Mouse (Mus musculus): ENCODE measurements at regions not wholly inside any gene's neighbourhood (a gene's known extent, or its start where the extent isn't known, plus 50 kb on each side); places are given as distances from the start of the nearest gene placed in this dataset.
A peak's percentile ranks its signal among the peaks of the same experiment; 100 is the strongest.

GRCm38 (mm10) chr17:15199235-15199634 is 157.9 kb upstream of the Gm3448 start:
- Histone ChIP-seq H3K27me3 (ENCODE audit: insufficient read depth, low read length) (no peaks in the 10 kb centered on the region), H3K4me3 (ENCODE audit: low read length) (no peak overlapping the region), H3K4me2 (ENCODE audit: low read depth, low read length) (no peak overlapping the region), H3K9me3 (ENCODE audit: low read length) (no peaks in the 10 kb centered on the region), H3K36me3 (ENCODE audit: insufficient read depth, low read length) (no peaks in the 10 kb centered on the region), H3K27ac (peak overlapping the region; percentile 56), H3K9ac (replicated peaks; ENCODE audit: low read length) (no peak overlapping the region), H3K4me1 (ENCODE audit: insufficient read depth, low read length) (peaks cover 9% of the 10 kb centered on the region)
- 20% methylated on average over 3 of the region's 3 CpGs for WGBS
- TF ChIP-seq CTCF (IDR thresholded peaks at IDR 0.05; ENCODE audit: low read depth): no peak
- ATAC-seq (peak; percentile 77), DNase-seq (ENCODE audit: low spot score) (peak; percentile 64)

GRCm38 (mm10) chr17:15197361-15197760 is 156.0 kb upstream of the Gm3448 start:
- Histone ChIP-seq H3K9ac (replicated peaks; ENCODE audit: low read length) (no peak overlapping the region), H3K36me3 (ENCODE audit: insufficient read depth, low read length) (no peaks in the 10 kb centered on the region), H3K27ac (no peak overlapping the region), H3K4me3 (ENCODE audit: low read length) (no peak overlapping the region), H3K4me1 (ENCODE audit: insufficient read depth, low read length) (peaks cover 9% of the 10 kb centered on the region), H3K9me3 (ENCODE audit: low read length) (no peaks in the 10 kb centered on the region), H3K4me2 (ENCODE audit: low read depth, low read length) (no peak overlapping the region), H3K27me3 (ENCODE audit: insufficient read depth, low read length) (no peaks in the 10 kb centered on the region)
- WGBS: 90% methylated on average over 6 of the region's 6 CpGs
- no peak for DNase-seq (ENCODE audit: low spot score)
- ATAC-seq: no peak
- no peak for TF ChIP-seq CTCF (IDR thresholded peaks at IDR 0.05; ENCODE audit: low read depth)

GRCm38 (mm10) chr17:15195819-15196218 is 154.5 kb upstream of the Gm3448 start:
- Histone ChIP-seq H3K4me1 (ENCODE audit: insufficient read depth, low read length) (peaks cover 9% of the 10 kb centered on the region), H3K9me3 (ENCODE audit: low read length) (no peaks in the 10 kb centered on the region), H3K4me2 (ENCODE audit: low read depth, low read length) (no peak overlapping the region), H3K36me3 (ENCODE audit: insufficient read depth, low read length) (no peaks in the 10 kb centered on the region), H3K4me3 (ENCODE audit: low read length) (no peak overlapping the region), H3K27ac (no peak overlapping the region), H3K9ac (replicated peaks; ENCODE audit: low read length) (no peak overlapping the region), H3K27me3 (ENCODE audit: insufficient read depth, low read length) (no peaks in the 10 kb centered on the region)
- no peak for ATAC-seq
- no peak for TF ChIP-seq CTCF (IDR thresholded peaks at IDR 0.05; ENCODE audit: low read depth)
- WGBS: 84% methylated on average over 2 of the region's 2 CpGs
- no peak for DNase-seq (ENCODE audit: low spot score)

DNA sequence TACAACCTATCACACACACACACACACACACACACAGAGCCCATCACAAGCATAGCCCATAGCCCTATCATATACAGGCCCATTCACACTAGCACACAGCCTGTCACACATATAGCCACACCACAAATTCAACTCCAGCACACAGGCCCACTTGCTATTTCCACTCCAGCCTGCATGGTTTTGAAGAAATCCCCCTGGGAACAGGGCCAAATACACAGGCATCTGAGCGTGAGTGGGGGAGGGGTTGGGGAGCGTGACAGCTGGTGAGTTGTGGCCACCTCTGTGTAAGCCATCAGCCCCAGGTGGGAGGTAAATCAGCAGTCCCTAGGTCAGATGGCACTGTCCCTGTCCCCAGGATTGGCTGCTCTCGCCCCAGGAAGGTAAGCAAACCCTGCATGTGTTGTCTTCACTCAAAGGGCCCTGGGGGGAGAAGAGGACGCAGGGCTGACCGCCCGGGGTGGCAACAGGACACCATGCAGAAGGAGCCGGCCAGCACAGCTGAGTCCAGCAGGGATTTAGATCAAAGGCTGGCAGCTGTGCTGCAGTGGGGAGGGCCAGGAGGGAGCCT is 153.6 kb upstream of the Gm3448 start:
- peak; percentile 75 for DNase-seq (ENCODE audit: low spot score)

DNA sequence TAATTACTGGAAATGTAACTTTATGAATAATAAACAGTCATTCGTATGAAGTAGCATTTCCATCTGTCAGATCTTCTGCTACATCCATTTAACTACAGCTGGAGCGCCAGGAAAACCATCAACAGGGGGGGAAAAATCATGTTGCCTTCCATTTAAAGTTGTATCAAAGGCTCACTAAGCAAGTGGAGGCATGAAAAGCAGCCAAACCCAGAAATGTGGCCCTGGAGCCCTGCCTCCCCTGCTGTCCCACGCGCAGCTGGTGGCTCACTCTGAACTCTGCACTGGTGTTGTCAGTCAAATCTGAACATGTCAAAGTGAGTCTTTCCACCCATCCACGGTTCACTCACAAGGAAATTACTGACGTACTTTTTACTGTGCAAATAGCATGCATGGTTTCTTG is 152.5 kb upstream of the Gm3448 start:
- DNase-seq (ENCODE audit: low spot score) (no peak), ATAC-seq (no peak)
- H3K4me2 ChIP-seq (ENCODE audit: low read depth, low read length): no peak overlapping the region

More for the DNA sequence above, 153.6 kb upstream of the Gm3448 start:
- Histone ChIP-seq H3K9ac (replicated peaks; ENCODE audit: low read length) (no peak overlapping the region), H3K9me3 (ENCODE audit: low read length) (no peaks in the 10 kb centered on the region), H3K4me3 (ENCODE audit: low read length) (no peak overlapping the region), H3K36me3 (ENCODE audit: insufficient read depth, low read length) (no peaks in the 10 kb centered on the region), H3K4me2 (ENCODE audit: low read depth, low read length) (no peak overlapping the region), H3K27me3 (ENCODE audit: insufficient read depth, low read length) (no peaks in the 10 kb centered on the region), H3K27ac (no peak overlapping the region), H3K4me1 (ENCODE audit: insufficient read depth, low read length) (peaks cover 9% of the 10 kb centered on the region)
- ATAC-seq: peak; percentile 62; the same call in 1 of the 2 replicates
- WGBS: 10% methylated on average over 7 of the region's 7 CpGs
- no peak for TF ChIP-seq CTCF (IDR thresholded peaks at IDR 0.05; ENCODE audit: low read depth)

DNA sequence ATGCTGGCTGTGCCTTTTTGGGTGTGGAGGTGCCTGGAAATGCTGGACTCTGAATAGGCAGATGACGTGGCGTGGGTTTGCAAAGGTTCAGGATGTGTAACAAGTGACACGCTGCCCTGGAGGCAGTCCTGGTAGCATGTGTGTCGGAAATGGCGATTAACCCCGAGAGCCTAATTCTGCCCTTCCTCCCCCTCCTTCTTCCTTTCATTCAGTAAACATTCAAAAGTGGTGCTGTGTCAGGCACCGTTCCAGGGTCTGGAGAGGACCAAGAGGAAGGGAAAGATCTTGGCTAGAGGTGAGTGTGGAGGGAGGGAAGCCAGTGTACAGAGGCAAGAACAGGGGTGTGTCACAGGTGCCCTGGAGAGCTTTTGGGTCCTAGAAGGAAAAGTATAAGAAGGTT is 151.5 kb upstream of the Gm3448 start:
- Histone ChIP-seq H3K9me3 (ENCODE audit: low read length) (no peaks in the 10 kb centered on the region), H3K4me1 (ENCODE audit: insufficient read depth, low read length) (peaks cover 9% of the 10 kb centered on the region), H3K9ac (replicated peaks; ENCODE audit: low read length) (no peak overlapping the region), H3K27me3 (ENCODE audit: insufficient read depth, low read length) (no peaks in the 10 kb centered on the region), H3K4me3 (ENCODE audit: low read length) (no peak overlapping the region), H3K27ac (no peak overlapping the region), H3K4me2 (ENCODE audit: low read depth, low read length) (no peak overlapping the region), H3K36me3 (ENCODE audit: insufficient read depth, low read length) (no peaks in the 10 kb centered on the region)
- no peak for TF ChIP-seq CTCF (IDR thresholded peaks at IDR 0.05; ENCODE audit: low read depth)
- WGBS: 42% methylated on average over 7 of the region's 7 CpGs
- DNase-seq (ENCODE audit: low spot score) (no peak), ATAC-seq (no peak)

More for the DNA sequence above, 152.5 kb upstream of the Gm3448 start:
- TF ChIP-seq CTCF (IDR thresholded peaks at IDR 0.05; ENCODE audit: low read depth): no peak
- H3K27me3 ChIP-seq (ENCODE audit: insufficient read depth, low read length): no peaks in the 10 kb centered on the region
- no peak overlapping the region for H3K27ac ChIP-seq
- no peaks in the 10 kb centered on the region for H3K9me3 ChIP-seq (ENCODE audit: low read length)
- H3K4me1 ChIP-seq (ENCODE audit: insufficient read depth, low read length): peaks cover 9% of the 10 kb centered on the region
- H3K9ac ChIP-seq (replicated peaks; ENCODE audit: low read length): no peak overlapping the region
- H3K4me3 ChIP-seq (ENCODE audit: low read length): no peak overlapping the region
- WGBS: 42% methylated on average over 6 of the region's 6 CpGs
- H3K36me3 ChIP-seq (ENCODE audit: insufficient read depth, low read length): no peaks in the 10 kb centered on the region

- H3K9ac ChIP-seq (replicated peaks; ENCODE audit: low read length): no peak overlapping the region
- WGBS: 17% methylated on average over 5 of the region's 5 CpGs
- no peak overlapping the region for H3K4me2 ChIP-seq (ENCODE audit: low read depth, low read length)
- H3K4me3 ChIP-seq (ENCODE audit: low read length): no peak overlapping the region
- H3K27me3 ChIP-seq (ENCODE audit: insufficient read depth, low read length): no peaks in the 10 kb centered on the region
- no peak overlapping the region for H3K27ac ChIP-seq
- ATAC-seq (peak; percentile 50), DNase-seq (ENCODE audit: low spot score) (no peak)
- no peaks in the 10 kb centered on the region; the same call in 1 of the 2 replicates for H3K4me1 ChIP-seq (ENCODE audit: insufficient read depth, low read length)
- no peaks in the 10 kb centered on the region for H3K36me3 ChIP-seq (ENCODE audit: insufficient read depth, low read length)
- no peak for TF ChIP-seq CTCF (IDR thresholded peaks at IDR 0.05; ENCODE audit: low read depth)
- H3K9me3 ChIP-seq (ENCODE audit: low read length): no peaks in the 10 kb centered on the region
Observed at GRCm38 (mm10) chr17:15185217-15185616, 143.9 kb upstream of the Gm3448 start.

Measured in hindbrain, postnatal 0 days (tissue).